Mouse (Mus musculus) lung, adult 2 months (tissue): Measurements from ENCODE around the gene Arpc4. TPM values are rescaled to one million over a fixed set of nuclear protein-coding genes. Genes with fewer than 3 reads are reported as not detected.

Experiments used
- DNase-seq: peaks from one replicate; pipeline ENCODE4 v3.0.0; 2022
- H3K4me1 ChIP-seq: fragments of 200-500 bp; 2 replicates; pipeline ENCODE4 v1.6.1; 2011; ENCODE audit warnings: low read length; ENCODE audit not compliant: control insufficient read depth, insufficient read depth
- H3K4me3 ChIP-seq: fragments of 200-500 bp; replicated peaks from 2 replicates; pipeline ENCODE3; 2011; ENCODE audit warnings: low read depth, mild to moderate bottlenecking, control low read depth, low read length; ENCODE audit errors: extremely low read depth
- CTCF ChIP-seq: fragments of 200-500 bp; IDR thresholded peaks from 2 replicates; pipeline ENCODE4 v1.5.1; 2011; ENCODE audit warnings: mild to moderate bottlenecking, low read length, control low read depth; ENCODE audit not compliant: insufficient read depth
- POLR2A ChIP-seq: fragments of 200-500 bp; IDR thresholded peaks from 2 replicates; pipeline ENCODE4 v1.6.1; 2011; ENCODE audit warnings: low read depth, mild to moderate bottlenecking, control low read depth, low read length, borderline replicate concordance; ENCODE audit errors: extremely low read depth
- WGBS: fragments of 180-500 bp; shearing (Covaris S2); methylation state at CpG from one replicate; pipeline ENCODE4 v1.1.7; 2018; 5-methylcytosine and 5-hydroxymethylcytosine counted together
- polyA plus RNA-seq: library from polyadenylated mRNA; depleted of rRNA; stranded (reverse); fragments of >200 nt; gene quantifications from 2 replicates; pipeline ENCODE4 v1.2.3, GENCODE M21; 2012

Gene Arpc4
- polyA plus RNA-seq, 1 experiment, result 67.0 TPM

GRCm38 (mm10) chr6:113396270-113397030, 18.5 kb downstream of the Arpc4 start:
- H3K4me1 ChIP-seq, result no peaks in the 10 kb centered on the region
- WGBS, result 86% methylated on average over 10 of the region's 10 CpGs
- no peak for DNase-seq
- TF ChIP-seq CTCF, result no peak
- TF ChIP-seq POLR2A, result no peak
- no peak overlapping the region for H3K4me3 ChIP-seq

- WGBS, result 83% methylated on average over 13 of the region's 13 CpGs
- Histone ChIP-seq H3K4me1 (no peaks in the 10 kb centered on the region), H3K4me3 (no peak overlapping the region)
- no peak for DNase-seq
- no peak for TF ChIP-seq CTCF
- no peak for TF ChIP-seq POLR2A
These were observed 24.2 kb downstream of the Arpc4 start for GRCm38 (mm10) chr6:113402094-113402493.

- TF ChIP-seq CTCF (no peak), POLR2A (no peak)
- H3K4me1 ChIP-seq, result no peaks in the 10 kb centered on the region
- WGBS, result 80% methylated on average over 12 of the region's 12 CpGs
- no peak for DNase-seq
- no peak overlapping the region for H3K4me3 ChIP-seq
These were observed 26.9 kb downstream of the Arpc4 start for GRCm38 (mm10) chr6:113404649-113405448.

- TF ChIP-seq CTCF, result no peak
- no peak for TF ChIP-seq POLR2A
- Histone ChIP-seq H3K4me3 (no peak overlapping the region), H3K4me1 (no peaks in the 10 kb centered on the region)
- no peak for DNase-seq
- 86% methylated on average over 6 of the region's 6 CpGs for WGBS
These were observed 27.6 kb downstream of the Arpc4 start for GRCm38 (mm10) chr6:113405483-113405882.

GRCm38 (mm10) chr6:113406683-113407082, 28.8 kb downstream of the Arpc4 start:
- Histone ChIP-seq H3K4me3 (no peak overlapping the region), H3K4me1 (no peaks in the 10 kb centered on the region)
- no peak for DNase-seq
- TF ChIP-seq CTCF (no peak), POLR2A (no peak)
- WGBS, result 79% methylated on average over 9 of the region's 9 CpGs

GRCm38 (mm10) chr6:113410001-113410400, 32.1 kb downstream of the Arpc4 start:
- Histone ChIP-seq H3K4me3 (no peak overlapping the region), H3K4me1 (no peaks in the 10 kb centered on the region)
- TF ChIP-seq POLR2A (no peak), CTCF (no peak)
- WGBS, result 54% methylated on average over 1 of the region's 1 CpGs
- no peak for DNase-seq

- no peak overlapping the region for H3K4me3 ChIP-seq
- 68% methylated on average over 5 of the region's 5 CpGs for WGBS
- peaks cover 6% of the 10 kb centered on the region for H3K4me1 ChIP-seq
- TF ChIP-seq CTCF (no peak), POLR2A (no peak)
- DNase-seq, result no peak
These were observed 38.5 kb downstream of the Arpc4 start for GRCm38 (mm10) chr6:113416416-113416815.

- Histone ChIP-seq H3K4me1 (peaks cover 6% of the 10 kb centered on the region), H3K4me3 (peak overlapping the region; percentile 93)
- DNase-seq, result no peak
- WGBS, result 10% methylated on average over 16 of the region's 16 CpGs
- TF ChIP-seq CTCF (no peak), POLR2A (no peak)
These were observed 40.7 kb downstream of the Arpc4 start for GRCm38 (mm10) chr6:113418441-113419198.

GRCm38 (mm10) chr6:113419199-113419587, 41.3 kb downstream of the Arpc4 start, which contains the start of gene Rpusd3:
Gene Rpusd3, minus strand, starts transcription at chr6:113419340.
- Histone ChIP-seq H3K4me1 (peaks cover 6% of the 10 kb centered on the region), H3K4me3 (peak within 1 kb of the TSS; percentile 93)
- TF ChIP-seq CTCF (no peak), POLR2A (peak; percentile 90; the same call in 1 of the 2 replicates)
- under 1% methylated on average over 25 of the region's 25 CpGs for WGBS
- peak; percentile 100 for DNase-seq

GRCm38 (mm10) chr6:113423000-113423399, 45.1 kb downstream of the Arpc4 start:
- WGBS, result 44% methylated on average over 4 of the region's 4 CpGs
- TF ChIP-seq POLR2A, result no peak
- no peak for TF ChIP-seq CTCF

More at GRCm38 (mm10) chr6:113423000-113423399, 45.1 kb downstream of the Arpc4 start:
- no peak for DNase-seq
- Histone ChIP-seq H3K4me1 (peaks cover 6% of the 10 kb centered on the region), H3K4me3 (no peak overlapping the region)
